Mouse (Mus musculus): ENCODE measurements at regions not wholly inside any gene's neighbourhood (a gene's known extent, or its start where the extent isn't known, plus 50 kb on each side); places are given as distances from the start of the nearest gene placed in this dataset.

DNA sequence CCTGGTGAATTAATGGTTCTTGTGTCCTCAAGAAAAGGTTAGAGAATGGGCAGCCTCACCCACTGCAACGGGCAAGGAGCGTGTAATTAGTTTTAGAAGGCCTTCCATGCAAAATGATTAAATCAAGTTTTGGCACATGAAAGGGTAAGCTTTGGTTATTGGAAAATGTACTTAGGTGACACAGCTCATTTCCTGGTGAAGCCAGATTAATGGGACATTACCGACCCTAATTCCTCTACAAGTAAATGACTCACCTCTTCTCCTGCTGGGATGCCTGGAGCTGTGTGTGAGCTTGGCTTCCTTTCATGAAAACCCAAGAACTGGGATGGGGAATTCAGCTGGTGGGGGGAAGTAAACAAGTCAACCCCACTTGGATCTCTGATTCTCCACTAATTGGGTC lies 219.9 kb upstream of the Usp24 start:
- no peak for TF ChIP-seq CTCF (IDR thresholded peaks at IDR 0.05)
- TF ChIP-seq POLR2A (IDR thresholded peaks at IDR 0.05; ENCODE audit: insufficient read depth, low read depth, low read length): no peak
- TF ChIP-seq EP300 (IDR thresholded peaks at IDR 0.05; ENCODE audit: insufficient read depth, low read depth, low read length): no peak
